Mouse (Mus musculus) adrenal gland, adult 2 months (tissue): ENCODE results near the gene Ehbp1. TPM values are rescaled to one million over a fixed set of nuclear protein-coding genes. Genes with fewer than 3 reads are reported as not detected.

ENCODE experiments used
- DNase-seq: peaks from one replicate; pipeline ENCODE4 v3.0.0; 2021
- polyA plus RNA-seq: library from polyadenylated mRNA; depleted of rRNA; stranded (reverse); fragments of >200 nt; gene quantifications from 2 replicates; pipeline ENCODE4 v1.2.3, GENCODE M21; 2012
- total RNA-seq, 2 experiments: library from RNA; stranded (reverse); gene quantifications; 2 replicates each; pipeline ENCODE4 v1.2.3; 2021

The Ehbp1 gene
- total and polyA plus RNA-seq, 3 experiments = 0.84 to 22.6 (median 20.0) TPM

DNA sequence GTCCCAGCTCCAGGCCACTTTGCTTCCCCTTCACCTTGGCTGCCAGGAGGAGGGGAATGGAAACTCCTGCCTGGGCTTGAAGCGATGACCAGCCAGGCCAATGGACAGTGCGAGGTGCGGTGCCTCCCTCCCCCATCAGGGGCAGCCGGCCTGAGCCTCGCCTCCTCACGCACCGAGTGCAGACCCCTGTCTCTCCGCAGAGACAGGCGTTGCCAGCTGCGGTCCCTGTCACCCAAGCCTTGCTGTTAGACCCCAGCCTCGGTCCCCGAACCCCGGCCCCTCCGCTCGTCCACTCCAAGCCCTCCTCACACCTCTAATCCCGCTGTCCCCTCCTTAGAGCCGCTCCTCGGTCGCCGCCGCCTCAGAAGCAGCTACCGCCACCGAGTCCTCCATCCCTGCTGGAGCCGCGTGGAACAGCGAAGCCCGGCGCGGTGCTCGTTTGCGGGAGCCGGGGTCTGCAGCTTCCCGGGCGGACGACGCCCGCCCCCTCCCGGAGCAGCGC, 55.7 kb downstream of the Ehbp1 start:
- DNase-seq = peak; percentile 75

DNA sequence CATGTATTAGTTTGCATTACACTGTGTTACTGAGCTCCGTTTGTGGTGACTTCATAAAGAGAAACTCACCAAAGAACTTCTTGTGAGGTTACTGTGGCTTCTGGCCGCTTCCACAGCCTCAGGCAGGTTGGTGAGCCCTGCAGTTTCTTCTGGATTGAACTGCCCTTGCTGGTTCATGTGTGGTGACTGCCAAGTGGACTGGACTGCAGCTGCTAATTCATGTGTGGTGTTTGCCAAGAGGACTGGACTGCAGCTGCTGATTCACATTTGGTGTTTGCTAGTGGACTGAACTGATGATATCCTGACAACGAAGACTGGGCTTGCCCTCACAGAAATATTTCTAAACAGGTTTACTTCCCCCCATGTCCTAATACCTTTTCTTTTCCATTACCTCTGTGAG, 65.4 kb downstream of the Ehbp1 start:
- no peak for DNase-seq

DNA sequence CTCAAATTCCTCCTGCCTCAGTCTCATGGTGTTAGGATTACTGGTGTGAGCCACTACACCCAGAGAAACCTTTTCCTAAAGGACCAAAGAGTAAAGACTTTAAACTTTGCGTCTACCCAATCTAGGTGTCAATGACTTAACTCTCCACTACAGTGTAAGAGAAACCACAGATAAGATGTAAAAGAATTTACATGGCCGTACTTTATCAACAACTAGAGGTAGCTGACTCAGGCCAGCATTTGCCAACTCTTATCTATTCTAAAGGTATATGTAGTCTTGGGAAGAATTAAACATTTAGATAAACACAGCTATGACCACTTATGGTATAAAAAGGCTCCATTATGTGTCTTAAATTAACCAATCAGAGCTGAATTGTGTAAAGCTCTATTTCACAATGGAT, 67.9 kb downstream of the Ehbp1 start:
- no peak for DNase-seq

DNA sequence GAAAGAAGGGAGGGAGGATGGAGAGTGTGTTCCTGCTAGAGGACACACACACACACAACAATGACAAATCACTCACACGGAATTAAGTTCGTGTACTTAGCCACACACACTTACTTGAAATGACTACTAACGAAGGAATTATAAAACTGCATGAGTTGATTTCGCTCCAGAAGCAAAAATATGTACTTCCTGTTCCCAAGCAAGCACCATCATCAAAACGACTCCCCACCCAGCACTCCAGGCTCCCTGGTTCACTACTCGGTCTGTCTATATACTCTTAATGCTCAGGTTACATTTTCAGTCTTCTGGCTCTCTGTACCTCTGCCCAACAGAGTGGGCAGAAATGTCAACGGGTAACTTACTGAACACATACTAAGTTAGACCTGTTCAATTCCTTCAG, 68.7 kb downstream of the Ehbp1 start:
- no peak for DNase-seq

DNA sequence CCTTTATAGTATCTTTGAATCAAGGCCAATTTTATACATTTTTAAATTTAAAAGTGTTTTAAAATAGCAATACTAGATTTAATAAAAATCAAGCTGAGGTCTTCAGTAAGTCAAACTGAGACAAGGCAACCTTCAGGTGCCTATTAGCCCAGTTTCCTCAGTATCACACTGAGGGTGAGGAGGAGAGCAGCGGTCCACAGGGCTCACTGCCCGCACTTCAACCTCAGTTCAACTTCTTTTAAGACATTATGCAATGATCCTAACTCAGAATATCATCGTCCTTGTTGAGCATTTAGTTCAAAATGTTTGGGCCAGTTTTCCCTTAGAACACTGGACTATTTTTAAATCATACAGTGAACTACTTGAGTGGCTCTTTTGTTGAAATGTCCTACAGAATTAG, 70.2 kb downstream of the Ehbp1 start:
- no peak for DNase-seq

DNA sequence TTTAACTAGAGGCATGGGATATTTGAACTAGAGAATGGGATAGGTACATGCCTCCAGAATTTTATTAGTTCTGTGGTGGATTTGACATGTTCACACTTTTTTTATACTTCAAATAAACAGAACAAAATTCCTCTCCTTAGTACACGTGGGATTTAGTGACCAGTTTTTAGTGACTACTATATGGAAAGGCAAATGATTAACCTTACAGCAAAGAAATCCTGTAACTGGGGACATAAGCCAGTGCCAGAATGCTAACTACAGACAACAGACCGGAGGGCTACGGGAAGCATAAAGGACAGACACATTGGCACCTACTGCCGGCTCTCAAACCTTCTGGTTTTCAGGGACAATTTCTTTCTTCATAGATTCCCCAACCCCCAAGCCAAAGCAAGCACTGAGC, 72.4 kb downstream of the Ehbp1 start:
- DNase-seq = no peak

DNA sequence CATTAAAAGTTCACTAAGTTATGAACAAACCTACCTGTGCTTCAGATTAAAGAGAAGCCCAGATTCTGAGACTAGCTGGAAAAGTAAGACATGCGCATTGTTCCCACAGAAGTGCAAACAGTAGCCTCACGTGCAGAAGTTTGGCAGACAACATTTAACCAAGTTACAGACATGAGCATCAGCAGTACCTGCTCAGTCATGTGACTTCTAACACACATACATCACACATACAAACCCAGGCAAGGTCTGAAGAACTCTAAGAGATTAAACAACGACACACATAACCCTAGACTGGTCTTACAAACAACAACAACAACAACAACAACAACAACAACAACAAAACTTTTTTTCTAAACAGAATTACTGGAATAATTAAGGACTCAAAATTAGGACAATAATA, 72.9 kb downstream of the Ehbp1 start:
- DNase-seq = no peak

DNA sequence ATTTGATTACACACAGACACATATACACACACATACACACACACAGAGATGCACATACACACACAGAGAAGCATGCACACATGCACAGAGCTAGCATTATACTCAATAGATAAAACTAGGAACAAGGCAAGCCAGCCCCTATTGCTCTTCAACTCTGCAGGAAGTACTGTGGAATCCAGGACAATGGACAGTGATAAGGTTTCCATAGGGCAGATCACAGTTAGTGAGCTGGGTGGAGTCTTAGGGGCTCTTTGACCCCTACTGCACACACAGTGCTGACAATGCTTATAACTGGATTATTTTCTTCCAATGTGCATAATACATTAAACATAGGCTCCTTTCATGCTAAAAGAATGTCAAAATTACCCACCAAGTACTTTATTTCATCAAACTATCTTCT, 75.1 kb downstream of the Ehbp1 start:
- no peak for DNase-seq

DNA sequence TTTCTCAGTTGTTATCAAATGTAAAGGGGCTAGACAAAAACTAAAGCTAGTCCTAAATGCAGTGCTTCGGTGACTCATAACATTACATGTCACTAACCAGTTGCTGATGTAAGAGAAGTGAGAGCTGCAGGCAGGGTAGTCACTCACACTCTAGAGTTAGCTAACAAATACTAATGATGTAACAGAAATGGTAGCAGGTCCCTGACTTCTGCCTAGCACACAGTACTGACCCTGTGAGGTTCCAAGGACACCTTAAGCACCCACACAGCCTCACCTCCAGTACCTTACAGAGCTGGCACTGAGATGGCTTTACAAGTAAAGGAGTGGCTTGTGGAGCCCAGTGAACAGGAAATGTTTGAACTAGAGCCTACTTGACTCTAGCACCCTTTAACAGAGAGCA, 86.7 kb downstream of the Ehbp1 start:
- no peak for DNase-seq

DNA sequence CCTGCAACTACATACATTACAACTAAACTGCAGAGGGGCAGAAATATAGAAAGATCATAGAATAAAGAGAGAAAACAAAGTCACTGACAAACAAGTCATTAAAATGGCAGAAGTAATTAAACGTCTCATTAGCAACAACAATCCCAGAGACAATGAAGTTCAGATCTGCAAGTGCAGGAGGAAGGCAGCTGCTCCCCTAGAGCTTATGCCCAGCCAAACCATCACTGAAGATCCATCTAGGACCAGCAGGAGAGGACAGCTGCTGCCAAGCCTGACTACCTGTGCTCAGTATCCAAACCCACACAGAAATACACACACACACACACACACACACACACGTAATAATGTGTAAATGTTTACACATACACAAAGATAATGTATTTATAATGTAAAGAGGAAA, 92.7 kb downstream of the Ehbp1 start:
- no peak for DNase-seq

DNA sequence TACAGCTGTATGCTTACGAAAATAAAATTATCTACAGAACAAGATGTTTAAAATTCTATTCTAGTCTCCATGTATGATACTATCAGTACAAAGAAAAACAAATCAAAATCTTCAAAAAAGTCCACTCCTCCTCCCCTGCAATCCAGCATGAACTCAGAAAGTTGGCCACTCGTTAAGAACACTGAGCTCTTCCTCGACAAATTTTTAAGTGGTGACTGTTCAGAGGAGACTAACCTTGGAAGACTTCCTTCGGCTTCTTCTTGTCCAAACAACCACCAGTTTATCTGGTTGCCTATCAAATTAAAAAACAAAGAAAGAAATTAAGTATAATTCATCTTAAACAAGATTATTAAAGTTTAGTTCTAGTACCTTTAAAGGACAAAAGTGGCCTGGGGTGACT, 94.4 kb downstream of the Ehbp1 start:
- no peak for DNase-seq

DNA sequence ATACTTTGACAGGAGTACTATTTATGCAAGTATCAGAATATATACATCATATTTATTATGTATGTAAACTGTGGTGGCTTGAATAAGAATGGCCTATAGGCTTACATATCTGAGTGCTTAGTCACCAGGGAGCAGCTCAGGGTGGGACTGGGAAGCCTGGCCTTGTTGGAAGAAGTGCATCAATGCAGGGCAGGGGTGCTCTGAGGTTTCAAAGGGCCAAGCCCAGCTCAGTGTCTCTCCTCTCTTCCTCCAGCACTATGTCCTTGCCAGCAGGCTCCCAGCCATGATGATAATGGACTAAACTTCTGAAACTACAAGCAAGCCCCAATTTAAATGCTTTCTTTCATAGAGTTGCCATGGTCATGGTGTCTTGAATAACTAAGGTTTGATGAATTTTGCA, 95.0 kb downstream of the Ehbp1 start:
- no peak for DNase-seq

DNA sequence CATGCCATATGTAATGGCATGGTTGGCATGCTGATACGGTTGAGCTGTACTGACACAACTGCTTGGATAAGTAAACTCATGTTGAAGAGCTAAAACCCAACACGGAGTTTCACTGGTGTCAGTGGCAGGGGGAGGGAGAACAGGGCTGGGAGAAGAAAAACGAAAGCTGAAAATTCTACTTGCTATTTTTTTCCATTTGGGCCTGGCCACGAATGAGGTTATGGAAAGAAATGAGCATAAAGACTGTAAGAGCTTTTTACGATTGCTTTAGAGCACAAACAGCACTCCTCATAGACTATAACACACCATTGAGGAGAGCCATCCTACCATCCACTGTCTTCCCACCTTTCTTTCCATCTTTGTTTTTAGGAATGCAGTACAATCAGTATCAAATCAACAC, 106.5 kb downstream of the Ehbp1 start:
- no peak for DNase-seq

DNA sequence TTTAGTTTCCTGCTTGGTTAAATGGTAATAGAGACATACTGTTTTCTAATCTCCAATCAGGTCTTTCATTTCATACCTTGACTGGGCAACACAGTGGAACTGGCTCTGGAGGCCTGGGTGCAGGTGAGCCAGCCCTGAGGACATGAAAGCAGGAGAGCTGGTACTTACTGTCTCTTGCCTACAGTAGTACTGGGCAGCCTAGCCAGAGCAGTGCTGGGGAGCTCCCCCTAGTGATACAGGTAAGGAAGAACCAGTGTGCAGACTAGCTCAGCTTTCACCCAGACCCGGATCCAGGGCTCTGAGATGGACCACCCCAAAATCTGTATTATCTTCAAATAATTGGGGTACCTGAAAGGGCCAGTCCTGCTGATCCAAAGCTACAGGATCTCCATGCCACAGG, 107.4 kb downstream of the Ehbp1 start:
- no peak for DNase-seq

DNA sequence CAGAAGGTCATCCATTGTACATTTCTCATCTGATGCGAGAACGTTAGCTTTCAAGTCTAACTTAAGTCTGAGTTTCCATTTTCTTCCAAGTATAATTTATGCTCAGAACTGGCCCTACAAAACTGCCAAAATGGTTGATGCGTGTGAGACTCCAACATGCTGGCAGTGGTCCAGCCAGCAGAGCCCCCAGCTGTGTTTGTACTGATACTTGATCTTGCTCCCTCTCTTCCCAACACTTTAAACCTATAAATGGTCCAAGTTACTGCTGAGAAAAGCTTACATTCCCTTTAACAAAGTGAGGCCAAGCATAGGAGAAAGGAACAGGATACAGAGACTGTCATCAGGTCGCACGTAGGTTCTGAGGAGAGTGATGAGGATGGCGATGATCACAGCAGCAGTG, 111.2 kb downstream of the Ehbp1 start:
- no peak for DNase-seq

DNA sequence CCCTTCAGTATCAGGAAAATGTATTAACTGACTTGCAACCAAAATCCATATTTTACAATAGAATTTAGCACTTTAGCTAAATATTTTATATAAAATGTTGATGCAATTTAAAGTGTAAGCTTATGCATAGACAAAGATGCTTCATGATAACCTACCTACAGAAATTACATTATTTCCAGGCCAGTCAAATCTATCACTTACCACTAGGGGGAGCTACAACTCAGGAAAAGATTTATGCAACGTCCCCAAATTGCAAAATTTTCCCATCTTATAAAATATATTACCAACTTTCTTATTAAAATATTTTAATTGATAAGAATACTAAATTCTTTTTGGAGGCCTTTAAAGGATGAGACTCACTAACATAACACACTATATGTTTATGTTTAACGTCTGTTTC, 116.5 kb downstream of the Ehbp1 start:
- no peak for DNase-seq

DNA sequence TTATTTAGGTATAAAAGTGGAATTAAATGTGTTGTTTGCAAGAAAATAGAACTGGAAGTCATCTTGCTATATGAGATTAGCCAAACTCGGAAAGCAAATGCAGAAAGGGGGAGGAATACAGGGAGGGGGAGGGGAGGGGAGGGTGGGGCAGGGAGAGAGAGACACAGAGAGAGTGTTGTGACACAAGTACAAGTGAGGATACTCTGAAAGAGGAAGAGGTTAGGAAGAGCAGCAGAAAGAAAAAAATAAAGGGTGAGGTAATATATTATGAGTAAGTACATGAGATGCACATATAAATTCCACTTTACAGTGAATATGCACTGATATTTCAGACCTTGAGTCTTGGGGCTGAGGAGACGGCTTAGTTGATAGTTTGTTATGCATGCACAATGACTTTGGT, 123.9 kb downstream of the Ehbp1 start:
- no peak for DNase-seq

DNA sequence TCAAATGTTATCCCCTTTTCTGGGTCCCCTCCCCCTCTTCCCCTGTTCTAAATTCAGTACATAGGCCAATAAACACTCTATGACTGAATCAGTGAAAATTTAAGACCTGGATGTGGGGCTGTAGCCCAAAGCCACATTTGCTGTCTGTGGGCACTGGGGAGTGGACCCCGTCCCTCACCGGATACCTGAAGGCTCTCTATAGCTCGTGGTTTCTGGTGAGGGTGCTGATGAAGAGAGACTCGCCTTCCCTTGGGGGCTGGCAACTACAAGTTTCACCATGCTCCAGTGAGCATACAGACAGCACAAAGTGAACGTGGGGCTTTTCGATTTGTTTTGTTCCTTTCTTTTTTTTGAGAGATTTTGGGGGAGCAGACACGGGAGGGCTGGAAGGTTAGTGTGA, 125.2 kb downstream of the Ehbp1 start:
- DNase-seq = no peak

DNA sequence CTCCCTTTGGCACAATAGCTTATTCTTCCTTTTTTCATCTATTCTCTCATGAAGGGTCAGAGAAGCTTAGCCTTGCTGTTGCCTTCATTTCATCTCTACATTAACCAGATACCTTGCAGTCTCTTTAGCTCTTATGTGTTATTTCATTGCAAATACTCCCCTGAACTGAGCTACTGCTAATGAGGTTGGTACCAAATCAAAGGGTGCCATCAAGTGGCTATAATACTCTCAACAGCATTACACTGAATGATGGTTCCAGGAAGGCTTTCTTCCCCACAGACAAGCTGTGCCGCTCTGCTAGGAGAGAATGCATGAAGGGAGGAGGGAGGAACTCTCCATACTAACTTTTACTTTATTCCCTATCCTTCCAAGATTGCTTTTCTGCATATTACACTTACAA, 135.5 kb downstream of the Ehbp1 start:
- DNase-seq = no peak

DNA sequence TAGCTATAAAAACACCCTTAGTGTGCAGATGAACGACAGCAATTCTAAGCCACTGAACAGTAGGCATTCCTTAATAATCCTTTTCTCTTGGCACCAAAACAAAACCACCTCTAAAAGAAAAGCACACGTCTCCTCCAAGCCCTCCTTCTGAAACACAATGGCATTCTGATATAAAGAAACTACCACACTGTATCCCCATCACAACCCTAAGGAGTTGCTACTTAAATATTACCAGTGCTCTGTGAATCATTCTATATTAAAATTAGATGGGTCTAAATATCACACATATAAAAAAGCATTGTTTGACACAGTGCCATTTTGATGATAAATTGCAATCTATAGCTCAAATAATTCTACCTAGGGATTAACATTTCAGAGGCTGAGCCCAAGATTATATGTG, 135.9 kb downstream of the Ehbp1 start:
- no peak for DNase-seq

DNA sequence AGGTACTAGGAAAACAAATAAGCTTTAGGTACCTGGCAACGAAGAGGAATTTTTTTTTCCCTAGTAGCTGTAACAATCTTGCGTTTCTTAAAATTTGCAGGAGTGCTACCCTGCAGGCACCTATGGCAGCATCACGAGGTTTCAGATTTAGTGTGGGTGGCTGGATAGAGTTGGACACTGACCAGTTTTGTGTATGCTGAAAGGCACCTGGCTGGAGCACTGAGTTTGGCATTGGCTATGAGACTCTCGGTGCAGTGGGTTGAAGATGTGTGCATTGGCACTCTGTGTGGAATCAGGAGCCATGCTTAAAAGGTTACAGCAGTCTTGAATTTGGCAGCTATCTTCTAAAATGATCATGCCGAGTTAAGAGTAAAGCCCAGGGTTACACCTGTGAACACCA, 138.7 kb downstream of the Ehbp1 start:
- DNase-seq = no peak

DNA sequence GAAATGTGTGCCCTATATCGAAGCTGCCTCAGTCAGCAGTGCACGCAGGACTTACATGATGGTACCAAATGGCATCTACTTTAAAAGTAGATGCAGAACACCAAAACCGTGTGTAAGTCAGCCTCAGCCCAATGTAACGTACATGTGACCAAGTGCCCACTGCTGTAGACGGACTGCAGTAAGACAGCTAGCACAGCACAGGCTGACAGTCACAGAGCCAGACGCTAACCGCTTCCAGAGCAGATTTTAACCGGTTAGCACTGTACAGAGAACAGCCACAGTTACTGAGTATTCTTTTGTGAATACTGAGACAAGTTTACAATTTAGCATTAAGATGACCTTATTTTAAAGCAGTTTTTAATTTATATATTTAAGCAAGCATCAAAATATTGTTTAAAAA, 141.0 kb downstream of the Ehbp1 start:
- DNase-seq = no peak

DNA sequence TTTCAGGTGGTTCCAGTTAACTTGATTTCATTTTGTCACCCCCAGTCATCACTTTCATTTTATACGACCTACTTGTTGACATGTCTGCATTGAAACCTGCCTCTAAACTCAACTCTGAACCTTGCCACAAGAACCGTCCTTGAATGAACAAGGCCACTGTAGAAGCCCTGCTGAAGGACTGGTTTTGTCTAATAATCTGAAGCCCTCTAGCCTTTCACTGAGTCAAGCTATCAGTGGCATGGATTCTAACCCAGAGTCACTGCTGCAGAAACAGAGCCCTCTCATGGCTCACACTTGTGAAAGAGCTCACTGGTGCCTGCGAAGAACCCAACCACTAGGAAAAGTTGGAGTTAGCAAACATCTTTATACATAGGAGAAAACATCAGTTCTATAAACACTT, 142.2 kb downstream of the Ehbp1 start:
- DNase-seq = peak; percentile 18

DNA sequence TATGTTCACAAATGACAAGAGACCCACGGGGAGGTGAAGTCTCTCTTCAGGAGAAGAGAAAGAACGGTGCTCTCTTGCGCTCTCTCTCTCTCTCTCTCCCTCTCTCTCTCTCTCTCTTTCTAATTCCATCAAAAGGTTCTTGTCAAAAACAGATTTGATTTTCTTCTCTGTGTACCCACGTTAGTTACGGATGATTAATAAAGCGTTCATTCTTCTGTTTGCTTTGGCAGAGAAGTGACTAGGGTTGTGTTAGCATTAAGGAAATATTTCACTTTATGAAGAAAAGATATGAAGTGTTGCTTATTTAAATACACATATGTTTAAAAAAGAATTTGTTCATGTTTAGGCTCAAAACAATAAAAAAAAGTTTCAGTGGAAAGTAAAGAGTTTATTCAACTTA, 143.7 kb downstream of the Ehbp1 start:
- no peak for DNase-seq

DNA sequence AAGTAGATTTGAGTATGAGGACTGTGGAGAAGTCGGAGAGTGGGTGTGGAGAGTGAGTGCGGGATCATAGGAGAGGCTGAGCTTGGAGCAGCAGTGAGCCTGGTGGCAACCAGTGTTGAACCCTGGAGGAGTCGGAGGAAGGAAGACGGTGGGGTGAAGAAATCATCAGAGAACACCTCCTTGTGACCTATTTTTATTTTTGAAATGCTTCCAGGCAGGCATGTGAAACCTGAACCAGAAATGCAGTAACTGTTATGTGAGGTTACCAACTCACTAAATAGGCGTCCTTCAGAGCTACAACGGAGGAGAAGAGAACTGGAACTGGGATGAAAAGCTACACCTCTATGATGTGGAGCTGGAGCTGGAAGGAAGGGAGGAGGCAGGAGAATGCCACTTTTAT, 144.2 kb downstream of the Ehbp1 start:
- DNase-seq = no peak
